Mouse (Mus musculus) activated CD4-positive, CD25-positive, alpha-beta regulatory T cell, adult 4 months (primary cell): ENCODE data around the gene Iqcf4. TPM values are rescaled to one million over a fixed set of nuclear protein-coding genes. Genes with fewer than 3 reads are reported as not detected.
"Not testable (repeated sequence)": the region's sequence is repeated elsewhere in the genome, so short reads cannot be mapped to it uniquely, and the experiment has no call there.

Source experiments
- ATAC-seq: one replicate; pipeline ENCODE4 v1.8.0; 2017
- polyA plus RNA-seq, 2 experiments: library from polyadenylated mRNA; unstranded; fragments of 100-300 nt; shearing (Covaris generic); gene quantifications; one replicate each; pipeline ENCODE4 v1.2.1; 2017

The Iqcf4 gene
- not detected for polyA plus RNA-seq

DNA sequence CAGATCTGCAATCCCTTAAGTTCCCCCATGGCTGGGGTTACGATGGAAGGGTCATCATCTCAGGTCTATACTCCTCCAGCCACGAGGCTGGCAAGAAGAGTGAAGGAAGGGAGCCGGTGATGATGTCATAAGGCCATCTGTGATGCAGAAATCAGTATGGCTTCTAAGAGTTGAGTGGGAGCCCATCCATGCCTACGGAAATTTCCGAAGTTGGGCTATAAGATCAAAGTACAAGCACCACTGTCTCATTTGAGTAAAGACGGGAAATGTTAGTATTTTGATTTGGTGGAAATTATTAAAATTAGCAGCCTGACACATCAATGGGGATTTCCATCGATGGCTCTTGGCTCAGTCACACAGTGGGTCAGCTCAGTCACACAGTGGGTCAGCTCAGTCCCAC lies at the start of gene Iqcf4:
Iqcf4 (minus strand) TSS at position 101 of the 400 bp plus-strand sequence.
- no peak for ATAC-seq

DNA sequence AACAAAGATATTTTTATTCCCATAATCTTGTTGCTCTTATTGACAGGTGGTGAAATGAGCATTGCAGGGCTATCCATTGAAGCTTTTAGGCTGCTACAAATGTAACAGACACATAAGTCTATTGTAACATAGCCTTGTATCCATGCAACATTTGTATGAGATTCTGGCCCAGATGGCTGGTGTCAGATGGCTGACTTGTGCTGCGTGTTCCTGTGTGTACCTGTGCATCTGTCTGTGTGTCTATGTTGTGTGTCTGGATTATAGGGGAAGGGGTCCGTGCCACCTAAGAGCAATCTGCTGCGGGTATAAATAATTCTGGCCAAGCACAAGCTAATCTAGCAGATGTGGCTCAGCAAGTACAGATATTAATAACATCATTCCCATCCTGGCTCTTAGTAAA lies 46.7 kb upstream of the Iqcf4 start:
- no peak for ATAC-seq

- ATAC-seq: no peak
These were observed 45.5 kb upstream of the Iqcf4 start for GRCm38 (mm10) chr9:106616306-106616705.

- no peak for ATAC-seq
These were observed 43.8 kb upstream of the Iqcf4 start for GRCm38 (mm10) chr9:106614616-106615015.

GRCm38 (mm10) chr9:106613951-106614350 lies 43.2 kb upstream of the Iqcf4 start:
- ATAC-seq: no peak

- no peak for ATAC-seq
These were observed 39.9 kb upstream of the Iqcf4 start for GRCm38 (mm10) chr9:106610727-106611126.

- no peak for ATAC-seq
These were observed 29.8 kb upstream of the Iqcf4 start for GRCm38 (mm10) chr9:106600546-106600945.

DNA sequence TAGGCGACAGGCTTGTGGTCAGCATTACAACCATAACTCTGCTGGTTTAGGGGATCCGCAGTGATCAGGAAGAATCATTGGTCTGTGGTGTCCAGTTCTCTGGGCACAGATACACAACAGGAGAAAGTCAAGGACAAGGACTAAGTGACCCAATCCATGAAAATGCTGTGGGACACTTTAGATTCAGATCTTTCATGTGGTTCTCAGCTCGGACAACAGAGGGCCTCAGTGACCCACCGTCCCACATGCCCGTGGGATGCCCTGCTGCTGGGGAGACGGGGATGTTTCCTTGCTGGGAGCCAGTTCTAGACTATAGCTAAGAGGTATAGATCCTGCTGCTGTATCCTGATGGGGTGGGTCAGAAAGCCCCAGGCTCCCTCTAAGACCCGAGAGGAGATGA lies 27.7 kb upstream of the Iqcf4 start:
- no peak for ATAC-seq

DNA sequence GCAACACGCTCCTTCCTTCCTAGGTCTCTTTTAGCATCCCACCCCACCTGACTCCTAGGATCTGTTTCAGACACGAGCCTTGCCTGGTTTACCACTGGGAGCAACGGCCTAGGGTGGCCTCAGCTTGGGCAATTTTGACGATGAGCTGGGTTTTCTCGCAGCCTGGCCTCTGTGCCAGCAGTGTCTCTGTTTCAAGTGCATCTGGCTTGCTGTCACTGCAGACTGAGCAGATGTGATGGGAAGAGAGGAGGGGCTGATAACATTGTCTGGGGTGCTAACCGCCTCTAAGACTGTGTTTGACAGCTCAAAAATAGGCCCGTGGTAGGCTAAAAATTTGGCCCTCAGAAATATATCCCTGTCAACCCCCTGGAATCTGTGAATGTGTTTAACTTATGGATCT lies 25.0 kb upstream of the Iqcf4 start:
- no peak for ATAC-seq

DNA sequence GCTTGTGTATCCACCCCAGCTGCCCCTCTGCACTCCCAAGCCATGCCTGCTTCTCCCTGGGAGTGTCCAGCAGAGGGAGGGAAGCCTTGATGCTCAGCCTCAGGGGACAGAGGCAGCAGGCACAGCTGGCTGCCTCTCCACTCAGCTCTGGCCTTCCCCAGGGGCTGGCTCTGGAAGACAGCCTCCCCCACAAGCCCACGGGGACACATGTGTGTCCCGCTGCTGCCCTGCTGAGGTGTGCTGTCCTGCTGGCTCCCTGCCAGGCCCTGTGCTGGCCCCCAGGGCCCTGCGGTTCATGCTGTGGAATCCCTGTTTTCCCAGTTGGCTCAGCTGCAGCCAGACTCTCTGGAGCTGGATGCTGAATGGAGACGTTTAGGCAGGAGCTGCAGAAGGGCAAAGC lies 24.6 kb upstream of the Iqcf4 start:
- ATAC-seq: not testable (repeated sequence)

DNA sequence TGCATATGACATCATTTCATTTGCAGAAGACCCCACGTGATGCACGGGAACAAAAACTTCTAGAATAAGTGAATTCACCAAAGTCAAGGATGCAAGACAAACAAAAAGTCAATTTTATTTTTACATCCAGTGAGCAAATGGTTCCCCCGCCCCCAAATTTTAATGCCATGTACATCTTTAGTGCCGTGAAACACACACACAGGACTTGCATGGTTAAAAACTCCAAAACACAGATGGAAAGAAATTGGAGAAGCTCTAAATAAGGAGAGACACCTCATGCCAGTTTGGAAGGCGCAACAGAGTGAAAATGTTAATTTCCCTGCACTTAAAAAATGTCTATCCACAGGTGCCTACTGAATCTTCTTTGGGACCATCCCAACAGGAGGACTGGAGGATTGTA lies 21.4 kb upstream of the Iqcf4 start:
- no peak for ATAC-seq

GRCm38 (mm10) chr9:106582552-106582951 lies 11.8 kb upstream of the Iqcf4 start:
- ATAC-seq: no peak

DNA sequence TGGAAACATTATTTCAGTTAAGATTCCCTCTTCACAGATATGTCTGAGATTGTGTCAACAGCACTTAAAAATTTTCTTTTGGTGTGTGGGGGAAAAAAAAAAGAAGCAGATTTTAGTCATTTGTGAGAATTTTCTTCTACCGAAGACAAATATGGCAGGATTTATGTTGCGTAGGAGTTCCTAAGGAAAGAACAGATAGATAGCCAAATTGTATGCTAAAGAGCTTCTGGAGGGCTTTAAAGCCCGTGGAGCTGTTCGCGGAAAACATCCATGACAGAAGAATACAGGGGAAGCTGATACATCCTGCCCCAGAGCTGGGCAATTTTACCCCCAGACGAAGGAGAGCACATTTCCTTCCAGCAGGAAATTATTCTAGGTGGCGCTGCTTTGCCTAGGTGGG lies 9.2 kb upstream of the Iqcf4 start:
- no peak for ATAC-seq

DNA sequence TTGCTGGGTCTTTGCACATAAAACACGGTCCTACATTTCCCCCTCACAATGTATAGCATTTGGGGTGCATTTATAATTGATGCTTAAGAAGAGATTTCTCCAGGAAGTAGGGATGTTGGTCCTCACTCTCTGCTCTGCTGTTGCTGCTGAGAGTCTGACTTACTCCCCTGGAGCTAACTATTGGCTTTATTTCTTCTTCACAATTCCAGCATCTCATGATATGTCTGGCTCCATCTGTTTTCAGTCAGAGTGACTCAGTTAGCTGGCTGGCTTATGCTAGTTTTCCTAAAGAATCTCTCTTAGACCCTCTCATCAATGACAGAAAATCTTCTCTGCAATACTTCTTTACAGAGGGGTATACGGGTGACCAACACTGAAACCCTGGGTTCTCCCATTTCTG lies 5.3 kb upstream of the Iqcf4 start:
- no peak for ATAC-seq

DNA sequence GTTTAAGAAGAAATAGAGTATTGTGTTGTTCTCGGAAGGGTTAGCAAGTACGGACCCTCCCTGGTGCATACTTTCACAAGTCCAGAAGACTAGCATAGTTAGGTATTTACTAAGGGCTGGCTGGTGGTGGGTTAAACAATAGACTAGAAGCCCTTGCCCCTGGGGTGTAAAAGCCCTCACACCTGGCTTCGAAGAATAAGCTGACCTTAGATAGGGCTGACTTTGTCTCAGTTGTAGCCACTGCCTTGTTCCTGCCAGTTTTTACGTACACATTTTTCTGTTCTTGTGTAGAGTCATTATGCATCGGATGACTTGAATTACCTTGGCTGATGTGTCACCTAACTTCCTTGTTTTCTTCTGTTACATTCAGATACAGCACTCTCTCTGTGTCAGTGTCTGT lies 2.6 kb upstream of the Iqcf4 start:
- no peak for ATAC-seq

- no peak for ATAC-seq
These were observed 1.4 kb upstream of the Iqcf4 start for GRCm38 (mm10) chr9:106572186-106572585.

- ATAC-seq: no peak
These were observed 4.4 kb downstream of the Iqcf4 start for GRCm38 (mm10) chr9:106566437-106566836.

DNA sequence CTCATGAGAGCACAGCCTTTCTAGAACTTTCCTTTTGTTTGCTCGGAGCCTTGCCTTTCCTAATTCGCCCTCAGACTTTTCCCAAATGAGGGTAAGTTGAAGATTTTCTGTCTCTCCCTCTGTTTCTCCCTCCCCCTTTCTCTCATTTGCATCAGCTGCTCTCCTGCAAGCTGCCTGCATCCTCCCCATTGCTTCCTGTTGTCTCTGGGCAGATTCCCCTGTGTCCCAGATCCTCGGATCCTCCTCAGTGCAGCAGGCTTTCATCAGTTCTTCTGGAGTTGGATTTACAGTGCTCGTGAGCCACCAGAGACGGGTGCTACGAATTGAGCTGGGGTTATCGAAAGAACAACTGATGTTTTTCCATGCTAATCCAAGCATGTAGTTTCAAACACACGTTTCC lies 6.8 kb downstream of the Iqcf4 start:
- no peak for ATAC-seq

- ATAC-seq: no peak
These were observed 8.5 kb downstream of the Iqcf4 start for GRCm38 (mm10) chr9:106562291-106562690.

DNA sequence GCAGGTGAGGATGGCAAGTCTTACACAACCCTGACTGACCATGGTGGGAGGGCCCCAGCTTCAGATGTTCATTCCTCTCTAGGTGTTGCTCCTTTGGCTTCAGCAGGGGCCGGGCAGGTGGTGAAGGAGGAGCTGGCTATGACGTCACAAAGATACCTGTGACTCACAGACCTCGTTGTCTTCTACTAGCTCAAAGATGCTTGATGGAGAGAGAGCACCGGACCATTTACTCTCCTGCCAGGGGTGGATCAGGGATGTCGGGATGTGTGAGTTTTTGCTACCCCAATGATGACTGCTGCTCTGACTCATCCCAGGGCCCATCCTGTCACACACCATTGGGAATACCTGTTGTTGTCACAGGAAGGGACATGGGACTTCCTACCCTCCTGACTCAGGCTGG lies 9.3 kb downstream of the Iqcf4 start, which contains the start of gene Iqcf3:
Iqcf3 (minus strand) TSS at position 101 of the 400 bp plus-strand sequence.
- no peak for ATAC-seq

DNA sequence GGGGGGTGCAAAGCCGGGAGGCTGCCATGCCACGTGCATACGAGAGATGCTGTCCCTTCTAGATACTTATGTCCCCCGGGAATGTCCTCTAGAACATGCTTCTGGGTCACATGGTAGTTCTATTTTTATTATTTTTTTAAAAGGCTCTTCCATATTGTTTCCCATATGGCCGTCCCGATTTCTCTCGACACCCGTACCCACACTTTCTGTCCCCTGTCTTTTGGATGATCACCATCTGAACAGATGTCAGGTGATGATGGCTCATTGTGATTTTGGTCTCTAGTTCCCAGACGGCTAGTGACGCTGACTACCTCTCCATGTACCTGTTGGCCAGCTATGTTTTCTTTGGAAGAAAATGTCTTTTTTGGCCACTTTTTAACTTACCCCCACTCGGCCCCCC lies 35.8 kb downstream of the Iqcf4 start:
- no peak for ATAC-seq

- no peak for ATAC-seq
These were observed 36.5 kb downstream of the Iqcf4 start for GRCm38 (mm10) chr9:106534296-106534695.

GRCm38 (mm10) chr9:106531833-106532232 lies 39.0 kb downstream of the Iqcf4 start:
- no peak for ATAC-seq

- no peak for ATAC-seq
These were observed 50.9 kb downstream of the Iqcf4 start for GRCm38 (mm10) chr9:106519909-106520308.

DNA sequence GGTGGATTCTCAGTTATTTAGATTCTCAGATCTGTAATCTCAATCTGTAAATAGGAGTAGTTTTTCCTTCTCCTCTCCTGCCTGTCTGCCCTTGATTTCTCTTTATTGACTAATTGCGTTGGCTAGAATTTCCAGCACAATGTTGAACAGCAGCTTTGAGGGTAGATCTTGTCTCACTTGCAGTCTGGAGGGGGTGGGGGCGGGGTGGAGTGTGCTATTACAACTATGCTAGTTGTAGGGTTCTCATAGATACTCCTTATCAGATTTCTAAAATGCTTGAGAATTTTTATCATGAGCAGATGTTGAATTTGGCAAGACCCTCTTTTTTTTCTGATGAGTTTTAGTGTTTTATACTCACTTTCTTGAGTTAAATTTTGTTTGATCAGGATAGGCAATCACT lies 51.4 kb downstream of the Iqcf4 start:
- no peak for ATAC-seq
